Mouse (Mus musculus): ENCODE data around the gene Gdf9.
A peak's percentile ranks its signal among the peaks of the same experiment; 100 is the strongest.

GRCm38 (mm10) chr11:53427993-53428715 lies 2.7 kb upstream of the Gdf9 start:
- peak; percentile 6 for TF ChIP-seq POLR2A (IDR thresholded peaks at IDR 0.05; ENCODE audit: insufficient read length, low read depth)
- no peak for TF ChIP-seq MYOD1 (IDR thresholded peaks at IDR 0.05; ENCODE audit: control insufficient read depth in 1 of 3, insufficient read length in 2 of 3, low read depth in 2 of 3)
- no peak for TF ChIP-seq USF1 (IDR thresholded peaks at IDR 0.05; ENCODE audit: low read depth)
- TF ChIP-seq CEBPB (IDR thresholded peaks at IDR 0.05; ENCODE audit: insufficient read depth, poor library complexity, severe bottlenecking) = no peak
- no peak for TF ChIP-seq REST (IDR thresholded peaks at IDR 0.05; ENCODE audit: insufficient read depth, insufficient read length)
- TF ChIP-seq MAX (IDR thresholded peaks at IDR 0.05; ENCODE audit: low read depth) = no peak
- TF ChIP-seq MYOG (IDR thresholded peaks at IDR 0.05; ENCODE audit: control insufficient read depth in 1 of 3, insufficient read depth in 1 of 3, insufficient read length in 2 of 3, low read depth in 2 of 3) = no peak
- no peak for TF ChIP-seq POLR2AphosphoS2 (IDR thresholded peaks at IDR 0.05; ENCODE audit: insufficient read length, low read depth)
